Mouse (Mus musculus) liver, embryonic 11.5 days (tissue): ENCODE measurements at regions not wholly inside any gene's neighbourhood (a gene's known extent, or its start where the extent isn't known, plus 50 kb on each side); places are given as distances from the start of the nearest gene placed in this dataset.

Experiments used
- ATAC-seq: fragments of 200-750 bp; cut with Nextera tagmentation; replicated peaks from 2 replicates; pipeline ENCODE4 v1.8.0; 2017; ENCODE audit warnings: moderate number of reproducible peaks, mild to moderate bottlenecking, moderate TSS enrichment, moderate library complexity; ENCODE audit not compliant: low FRiP score
- DNase-seq: peaks from one replicate; pipeline ENCODE4 v3.0.0-alpha.2; 2017; ENCODE audit warnings: low spot score
- H3K27ac ChIP-seq: fragments of 300-500 bp; sonication (generic); 2 replicates; pipeline ENCODE4 v1.5.1; 2014; ENCODE audit warnings: mild to moderate bottlenecking, low read depth, low read length, control low read depth
- H3K27me3 ChIP-seq: fragments of 300-500 bp; sonication (generic); replicated peaks from 2 replicates; pipeline ENCODE4 v1.6.1; 2014; ENCODE audit warnings: low read length, mixed read lengths; ENCODE audit not compliant: control insufficient read depth, insufficient read depth
- H3K36me3 ChIP-seq: fragments of 300-500 bp; sonication (generic); 2 replicates; pipeline ENCODE4 v1.6.1; 2014; ENCODE audit warnings: mild to moderate bottlenecking, low read length, moderate library complexity, mixed read lengths; ENCODE audit not compliant: control insufficient read depth, insufficient read depth
- H3K4me1 ChIP-seq: fragments of 300-500 bp; sonication (generic); replicated peaks from 2 replicates; pipeline ENCODE4 v1.6.1; 2014; ENCODE audit warnings: low read length, mixed read lengths; ENCODE audit not compliant: control insufficient read depth, insufficient read depth
- H3K4me2 ChIP-seq: fragments of 300-500 bp; sonication (generic); 2 replicates; pipeline ENCODE4 v1.6.1; 2014; ENCODE audit warnings: mild to moderate bottlenecking, control low read depth, moderate library complexity
- H3K4me3 ChIP-seq: fragments of 300-500 bp; sonication (generic); 2 replicates; pipeline ENCODE4 v1.5.1; 2014; ENCODE audit warnings: low read depth, low read length, control low read depth
- H3K9ac ChIP-seq: fragments of 300-500 bp; sonication (generic); 2 replicates; pipeline ENCODE4 v1.6.1; 2014; ENCODE audit warnings: low read depth, low read length, control low read depth
- H3K9me3 ChIP-seq: fragments of 300-500 bp; sonication (generic); 2 replicates; pipeline ENCODE4 v1.6.1; 2016; ENCODE audit warnings: low read length, inconsistent platforms, mixed read lengths; ENCODE audit not compliant: control insufficient read depth
- WGBS: fragments of 180-500 bp; shearing (Covaris S2); extraction: QIAGEN DNeasy Blood & Tissue Kit; methylation state at CpG from one replicate; pipeline ENCODE4 v1.1.7; 2014; 5-methylcytosine and 5-hydroxymethylcytosine counted together

- no peak overlapping the region for H3K27ac ChIP-seq
- H3K36me3 ChIP-seq = no peaks in the 10 kb centered on the region
- no peaks in the 10 kb centered on the region for H3K27me3 ChIP-seq
- no peak for DNase-seq
- 89% methylated on average over 10 of the region's 10 CpGs for WGBS
- no peaks in the 10 kb centered on the region for H3K4me1 ChIP-seq
- no peak overlapping the region for H3K4me2 ChIP-seq
- no peak overlapping the region for H3K9ac ChIP-seq
- ATAC-seq = no peak
- H3K4me3 ChIP-seq = no peak overlapping the region
- H3K9me3 ChIP-seq = no peaks in the 10 kb centered on the region
Measured at GRCm38 (mm10) chr9:91798171-91798836, 394.4 kb upstream of the Plscr5 start.

- WGBS = 80% methylated on average over 4 of the region's 4 CpGs
Measured at GRCm38 (mm10) chr9:91796976-91797375, 395.8 kb upstream of the Plscr5 start.

DNA sequence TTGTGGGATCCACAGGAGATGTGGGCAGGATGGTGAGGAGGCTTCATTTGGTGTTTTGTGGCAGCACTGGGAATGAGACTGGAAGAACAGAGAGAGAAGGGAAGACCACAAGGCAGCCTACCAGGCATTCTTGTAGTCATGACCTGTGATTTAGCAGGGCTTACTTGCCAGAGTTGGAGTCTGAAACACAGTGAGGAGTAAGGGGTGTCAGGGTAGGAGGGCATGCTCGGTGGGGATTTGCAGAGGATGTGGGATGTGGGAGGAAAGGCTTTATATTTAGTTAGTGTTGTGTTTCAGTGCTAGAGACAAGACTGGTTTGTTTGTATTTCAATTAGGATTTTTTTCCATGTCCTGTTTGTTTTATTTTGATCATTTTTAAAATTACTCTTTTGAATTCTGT lies 387.3 kb upstream of the Zic1 start:
- 56% methylated on average over 1 of the region's 1 CpGs for WGBS
- Histone ChIP-seq H3K9me3 (no peaks in the 10 kb centered on the region), H3K4me3 (no peak overlapping the region), H3K27me3 (no peaks in the 10 kb centered on the region), H3K9ac (no peak overlapping the region), H3K36me3 (no peaks in the 10 kb centered on the region), H3K27ac (no peak overlapping the region), H3K4me1 (no peaks in the 10 kb centered on the region), H3K4me2 (no peak overlapping the region)
- ATAC-seq (no peak), DNase-seq (no peak)

More at GRCm38 (mm10) chr9:91796976-91797375, 395.8 kb upstream of the Plscr5 start:
- Histone ChIP-seq H3K4me2 (no peak overlapping the region), H3K27me3 (no peaks in the 10 kb centered on the region), H3K36me3 (no peaks in the 10 kb centered on the region), H3K9me3 (no peaks in the 10 kb centered on the region), H3K4me1 (no peaks in the 10 kb centered on the region), H3K9ac (no peak overlapping the region), H3K4me3 (no peak overlapping the region), H3K27ac (no peak overlapping the region)
- no peak for ATAC-seq
- DNase-seq = no peak

GRCm38 (mm10) chr9:91711106-91711505 lies 345.5 kb upstream of the Zic1 start:
- no peaks in the 10 kb centered on the region for H3K36me3 ChIP-seq
- H3K9me3 ChIP-seq = no peaks in the 10 kb centered on the region
- H3K9ac ChIP-seq = no peak overlapping the region
- no peak overlapping the region for H3K4me3 ChIP-seq
- DNase-seq (no peak), ATAC-seq (no peak)
- no peak overlapping the region for H3K4me2 ChIP-seq
- WGBS = 77% methylated on average over 5 of the region's 5 CpGs
- H3K27me3 ChIP-seq = no peaks in the 10 kb centered on the region
- no peak overlapping the region for H3K27ac ChIP-seq
- no peaks in the 10 kb centered on the region for H3K4me1 ChIP-seq

DNA sequence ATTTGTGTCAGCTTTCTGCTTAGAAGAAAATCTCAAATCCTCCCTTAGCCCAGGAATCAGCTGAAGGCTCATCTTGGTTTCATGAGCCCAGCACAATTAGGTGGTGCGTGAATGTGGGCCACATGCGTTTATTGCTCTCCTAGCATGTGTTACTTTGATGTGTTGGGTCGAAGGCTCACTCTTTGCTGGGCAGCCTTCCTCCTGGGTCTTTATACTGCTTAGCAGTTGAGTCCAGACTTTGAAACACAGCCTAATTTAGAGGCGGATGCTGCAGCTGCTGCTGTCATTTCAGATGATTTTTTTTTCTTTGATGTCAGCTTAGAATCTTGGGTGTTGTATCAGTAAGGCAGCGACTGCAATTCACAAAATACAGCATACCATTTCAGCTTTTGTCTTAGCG lies 315.2 kb upstream of the Zic1 start:
- ATAC-seq (no peak), DNase-seq (no peak)
- Histone ChIP-seq H3K4me2 (no peak overlapping the region), H3K4me1 (no peaks in the 10 kb centered on the region), H3K27ac (no peak overlapping the region), H3K4me3 (no peak overlapping the region), H3K36me3 (no peaks in the 10 kb centered on the region), H3K9ac (no peak overlapping the region), H3K9me3 (no peaks in the 10 kb centered on the region), H3K27me3 (no peaks in the 10 kb centered on the region)
- 71% methylated on average over 6 of the region's 6 CpGs for WGBS

DNA sequence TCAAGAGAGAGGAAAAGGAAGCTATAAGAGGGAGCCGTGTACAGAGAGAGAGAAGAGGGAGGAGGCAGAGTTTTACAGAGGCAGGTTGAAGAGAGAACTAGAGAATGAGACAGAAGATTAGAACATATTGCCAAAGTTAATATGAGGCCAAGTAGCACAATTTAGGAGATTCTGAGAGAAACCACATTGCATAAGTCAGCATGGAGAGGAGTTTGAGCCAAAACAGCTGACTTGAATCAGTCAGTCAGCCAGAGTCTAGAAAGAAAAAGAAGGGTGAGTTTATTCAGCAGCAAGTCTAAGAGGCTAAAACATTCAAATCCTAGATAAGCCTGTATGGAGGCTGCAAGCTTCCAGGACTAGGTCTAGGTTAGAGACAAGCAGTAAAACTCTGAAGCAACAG lies 301.1 kb upstream of the Zic1 start:
- no peak for DNase-seq
- Histone ChIP-seq H3K4me3 (no peak overlapping the region), H3K27me3 (no peaks in the 10 kb centered on the region), H3K27ac (no peak overlapping the region), H3K4me2 (no peak overlapping the region), H3K4me1 (no peaks in the 10 kb centered on the region), H3K36me3 (no peaks in the 10 kb centered on the region), H3K9ac (no peak overlapping the region), H3K9me3 (no peaks in the 10 kb centered on the region)
- WGBS = 54% methylated on average over 1 of the region's 1 CpGs
- ATAC-seq = no peak

DNA sequence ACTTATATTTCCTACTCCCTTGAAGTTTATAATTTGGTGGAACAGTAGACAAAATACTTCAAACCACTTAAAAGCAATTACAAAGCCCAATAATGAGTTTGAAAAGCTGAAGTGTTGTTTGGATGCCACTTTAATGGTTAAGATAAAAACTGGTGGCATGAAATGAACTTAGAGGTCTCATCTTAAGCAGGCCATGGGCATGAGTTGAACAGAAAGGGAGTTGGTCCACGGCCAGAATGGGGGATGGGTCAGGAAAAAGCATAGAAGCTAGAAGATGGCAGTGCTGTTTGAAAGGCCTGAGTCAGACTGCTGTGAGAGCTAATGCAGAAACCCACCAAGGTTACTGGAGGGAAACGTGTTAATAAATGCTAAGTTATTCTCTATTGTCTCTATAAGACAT lies 294.5 kb upstream of the Zic1 start:
- no peaks in the 10 kb centered on the region for H3K36me3 ChIP-seq
- no peaks in the 10 kb centered on the region for H3K27me3 ChIP-seq
- no peaks in the 10 kb centered on the region for H3K9me3 ChIP-seq
- H3K4me3 ChIP-seq = no peak overlapping the region
- ATAC-seq (no peak), DNase-seq (no peak)
- no peak overlapping the region for H3K4me2 ChIP-seq
- no peak overlapping the region for H3K27ac ChIP-seq
- no peak overlapping the region for H3K9ac ChIP-seq
- no peaks in the 10 kb centered on the region for H3K4me1 ChIP-seq
- WGBS = 56% methylated on average over 2 of the region's 2 CpGs

DNA sequence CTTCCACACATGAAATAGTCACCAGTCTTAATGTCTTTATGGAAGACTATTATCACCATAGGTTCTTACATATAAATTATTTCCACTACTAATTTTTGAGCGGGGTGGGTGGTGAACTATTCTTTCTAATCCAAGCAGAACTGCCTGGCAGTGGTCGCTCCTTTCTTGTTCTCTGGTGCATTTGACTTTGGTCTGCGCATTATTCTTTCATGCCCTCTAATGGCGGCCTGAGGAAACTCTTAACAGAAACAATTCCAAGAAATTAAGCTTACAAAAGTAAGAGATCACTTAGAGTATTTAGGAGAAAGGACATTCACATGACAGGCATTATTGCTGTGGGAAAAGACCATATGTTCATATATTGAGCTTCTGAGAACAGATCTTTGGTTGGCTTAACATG lies 288.5 kb upstream of the Zic1 start:
- Histone ChIP-seq H3K4me3 (no peak overlapping the region), H3K9me3 (no peaks in the 10 kb centered on the region), H3K27me3 (no peaks in the 10 kb centered on the region), H3K9ac (no peak overlapping the region), H3K4me1 (no peaks in the 10 kb centered on the region), H3K36me3 (no peaks in the 10 kb centered on the region), H3K27ac (no peak overlapping the region), H3K4me2 (no peak overlapping the region)
- ATAC-seq (no peak), DNase-seq (no peak)
- 58% methylated on average over 4 of the region's 4 CpGs for WGBS

GRCm38 (mm10) chr9:91652384-91653100 lies 286.9 kb upstream of the Zic1 start:
- no peaks in the 10 kb centered on the region for H3K27me3 ChIP-seq
- no peak overlapping the region for H3K4me2 ChIP-seq
- H3K27ac ChIP-seq = no peak overlapping the region
- ATAC-seq (no peak), DNase-seq (no peak)
- H3K9ac ChIP-seq = no peak overlapping the region
- H3K4me3 ChIP-seq = no peak overlapping the region
- H3K9me3 ChIP-seq = no peaks in the 10 kb centered on the region
- no peaks in the 10 kb centered on the region for H3K36me3 ChIP-seq
- WGBS = 73% methylated on average over 8 of the region's 8 CpGs
- H3K4me1 ChIP-seq = no peaks in the 10 kb centered on the region
